Mouse (Mus musculus): ENCODE measurements around the gene Ptprm. TPM values are rescaled to one million over a fixed set of nuclear protein-coding genes. Genes with fewer than 3 reads are reported as not detected.

The Ptprm gene
- polyA plus RNA-seq, 1 experiment from 2014 or later = 17.6 TPM

GRCm38 (mm10) chr17:67133440-67134103, 220.7 kb downstream of the Ptprm start:
- no peak overlapping the region for H3K4me3 ChIP-seq (replicated peaks)
- no peak overlapping the region for H3K27ac ChIP-seq (replicated peaks)
- no peaks in the 10 kb centered on the region for H3K36me3 ChIP-seq
- no peaks in the 10 kb centered on the region for H3K27me3 ChIP-seq
- 23% methylated on average over 13 of the region's 13 CpGs for WGBS
- H3K4me2 ChIP-seq (replicated peaks) = no peak overlapping the region
- H3K9ac ChIP-seq = no peak overlapping the region
- peaks cover 10% of the 10 kb centered on the region for H3K4me1 ChIP-seq
- peak; percentile 63; the same call in 1 of the 2 replicates for ATAC-seq (ENCODE audit: insufficient number of reproducible peaks, low FRiP score, low TSS enrichment, low read depth)
- no peaks in the 10 kb centered on the region for H3K9me3 ChIP-seq (replicated peaks)

- Histone ChIP-seq H3K36me3 (no peaks in the 10 kb centered on the region), H3K9ac (no peak overlapping the region), H3K4me3 (replicated peaks) (no peak overlapping the region), H3K27ac (replicated peaks) (no peak overlapping the region), H3K4me2 (replicated peaks) (no peak overlapping the region), H3K9me3 (replicated peaks) (no peaks in the 10 kb centered on the region), H3K27me3 (no peaks in the 10 kb centered on the region), H3K4me1 (peaks cover 10% of the 10 kb centered on the region)
- ATAC-seq (ENCODE audit: insufficient number of reproducible peaks, low FRiP score, low TSS enrichment, low read depth) = no peak
- WGBS = 97% methylated on average over 4 of the region's 4 CpGs
Observed at GRCm38 (mm10) chr17:67133026-67133425, 221.2 kb downstream of the Ptprm start.

GRCm38 (mm10) chr17:67127530-67127929, 226.7 kb downstream of the Ptprm start:
- no peak overlapping the region for H3K4me3 ChIP-seq (replicated peaks)
- H3K27ac ChIP-seq (replicated peaks) = no peak overlapping the region
- H3K36me3 ChIP-seq = no peaks in the 10 kb centered on the region
- H3K9ac ChIP-seq = no peak overlapping the region
- H3K9me3 ChIP-seq (replicated peaks) = no peaks in the 10 kb centered on the region
- no peak for ATAC-seq (ENCODE audit: insufficient number of reproducible peaks, low FRiP score, low TSS enrichment, low read depth)
- no peak overlapping the region for H3K4me2 ChIP-seq (replicated peaks)
- 43% methylated on average over 7 of the region's 7 CpGs for WGBS
- H3K27me3 ChIP-seq = no peaks in the 10 kb centered on the region
- peaks cover 16% of the 10 kb centered on the region; the same call in 1 of the 2 replicates for H3K4me1 ChIP-seq

GRCm38 (mm10) chr17:67125596-67125995, 228.7 kb downstream of the Ptprm start:
- no peak overlapping the region for H3K4me3 ChIP-seq (replicated peaks)
- H3K4me1 ChIP-seq = peaks cover 16% of the 10 kb centered on the region; the same call in 1 of the 2 replicates
- ATAC-seq (ENCODE audit: insufficient number of reproducible peaks, low FRiP score, low TSS enrichment, low read depth) = no peak
- H3K27ac ChIP-seq (replicated peaks) = no peak overlapping the region
- no peaks in the 10 kb centered on the region for H3K36me3 ChIP-seq
- WGBS = 49% methylated on average over 4 of the region's 4 CpGs
- H3K9ac ChIP-seq = no peak overlapping the region
- no peaks in the 10 kb centered on the region for H3K27me3 ChIP-seq
- no peak overlapping the region for H3K4me2 ChIP-seq (replicated peaks)
- H3K9me3 ChIP-seq (replicated peaks) = no peaks in the 10 kb centered on the region

- no peak overlapping the region for H3K27ac ChIP-seq (replicated peaks)
- ATAC-seq (ENCODE audit: insufficient number of reproducible peaks, low FRiP score, low TSS enrichment, low read depth) = no peak
- H3K27me3 ChIP-seq = no peaks in the 10 kb centered on the region
- H3K36me3 ChIP-seq = no peaks in the 10 kb centered on the region
- H3K4me2 ChIP-seq (replicated peaks) = no peak overlapping the region
- H3K4me3 ChIP-seq (replicated peaks) = no peak overlapping the region
- peaks cover 16% of the 10 kb centered on the region; the same call in 1 of the 2 replicates for H3K4me1 ChIP-seq
- no peaks in the 10 kb centered on the region for H3K9me3 ChIP-seq (replicated peaks)
- 49% methylated on average over 5 of the region's 5 CpGs for WGBS
- H3K9ac ChIP-seq = no peak overlapping the region
Observed at GRCm38 (mm10) chr17:67124294-67124693, 230.0 kb downstream of the Ptprm start.

- ATAC-seq (ENCODE audit: insufficient number of reproducible peaks, low FRiP score, low TSS enrichment, low read depth) = no peak
- no peak overlapping the region for H3K4me2 ChIP-seq (replicated peaks)
- H3K4me1 ChIP-seq = peaks cover 16% of the 10 kb centered on the region; the same call in 1 of the 2 replicates
- H3K36me3 ChIP-seq = no peaks in the 10 kb centered on the region
- H3K9ac ChIP-seq = no peak overlapping the region
- 66% methylated on average over 5 of the region's 5 CpGs for WGBS
- no peaks in the 10 kb centered on the region for H3K9me3 ChIP-seq (replicated peaks)
- no peak overlapping the region for H3K4me3 ChIP-seq (replicated peaks)
- H3K27ac ChIP-seq (replicated peaks) = no peak overlapping the region
- H3K27me3 ChIP-seq = no peaks in the 10 kb centered on the region
Observed at GRCm38 (mm10) chr17:67123722-67124121, 230.5 kb downstream of the Ptprm start.

GRCm38 (mm10) chr17:67120863-67121262, 233.4 kb downstream of the Ptprm start:
- WGBS = 69% methylated on average over 5 of the region's 5 CpGs

GRCm38 (mm10) chr17:67118676-67119340, 235.4 kb downstream of the Ptprm start:
- Histone ChIP-seq H3K27me3 (no peaks in the 10 kb centered on the region), H3K27ac (replicated peaks) (no peak overlapping the region), H3K4me2 (replicated peaks) (no peak overlapping the region), H3K9me3 (replicated peaks) (no peaks in the 10 kb centered on the region), H3K36me3 (no peaks in the 10 kb centered on the region), H3K4me3 (replicated peaks) (no peak overlapping the region), H3K4me1 (peaks cover 5% of the 10 kb centered on the region; the same call in 1 of the 2 replicates), H3K9ac (no peak overlapping the region)
- 52% methylated on average over 7 of the region's 7 CpGs for WGBS
- no peak for ATAC-seq (ENCODE audit: insufficient number of reproducible peaks, low FRiP score, low TSS enrichment, low read depth)

More at GRCm38 (mm10) chr17:67120863-67121262, 233.4 kb downstream of the Ptprm start:
- Histone ChIP-seq H3K9me3 (replicated peaks) (no peaks in the 10 kb centered on the region), H3K9ac (no peak overlapping the region), H3K4me1 (no peaks in the 10 kb centered on the region), H3K4me2 (replicated peaks) (no peak overlapping the region), H3K36me3 (no peaks in the 10 kb centered on the region), H3K4me3 (replicated peaks) (no peak overlapping the region), H3K27ac (replicated peaks) (no peak overlapping the region), H3K27me3 (no peaks in the 10 kb centered on the region)
- ATAC-seq (ENCODE audit: insufficient number of reproducible peaks, low FRiP score, low TSS enrichment, low read depth) = no peak

GRCm38 (mm10) chr17:67114842-67115241, 239.4 kb downstream of the Ptprm start:
- H3K36me3 ChIP-seq = no peaks in the 10 kb centered on the region
- no peaks in the 10 kb centered on the region for H3K9me3 ChIP-seq (replicated peaks)
- H3K4me3 ChIP-seq (replicated peaks) = no peak overlapping the region
- 80% methylated on average over 2 of the region's 2 CpGs for WGBS
- ATAC-seq (ENCODE audit: insufficient number of reproducible peaks, low FRiP score, low TSS enrichment, low read depth) = no peak
- no peak overlapping the region for H3K27ac ChIP-seq (replicated peaks)
- H3K4me1 ChIP-seq = peaks cover 6% of the 10 kb centered on the region; the same call in 1 of the 2 replicates
- H3K27me3 ChIP-seq = no peaks in the 10 kb centered on the region
- H3K4me2 ChIP-seq (replicated peaks) = no peak overlapping the region
- H3K9ac ChIP-seq = no peak overlapping the region

GRCm38 (mm10) chr17:67112679-67113078, 241.6 kb downstream of the Ptprm start:
- H3K9me3 ChIP-seq (replicated peaks) = no peaks in the 10 kb centered on the region
- H3K36me3 ChIP-seq = no peaks in the 10 kb centered on the region
- H3K27ac ChIP-seq (replicated peaks) = no peak overlapping the region
- WGBS = 65% methylated on average over 3 of the region's 3 CpGs
- H3K4me3 ChIP-seq (replicated peaks) = no peak overlapping the region
- H3K4me2 ChIP-seq (replicated peaks) = no peak overlapping the region
- no peak overlapping the region for H3K9ac ChIP-seq
- ATAC-seq (ENCODE audit: insufficient number of reproducible peaks, low FRiP score, low TSS enrichment, low read depth) = no peak
- H3K27me3 ChIP-seq = no peaks in the 10 kb centered on the region
- peaks cover 6% of the 10 kb centered on the region; the same call in 1 of the 2 replicates for H3K4me1 ChIP-seq

- no peak for ATAC-seq (ENCODE audit: insufficient number of reproducible peaks, low FRiP score, low TSS enrichment, low read depth)
- H3K27ac ChIP-seq (replicated peaks) = no peak overlapping the region
- H3K36me3 ChIP-seq = no peaks in the 10 kb centered on the region
- no peak overlapping the region for H3K4me3 ChIP-seq (replicated peaks)
- no peak overlapping the region for H3K4me2 ChIP-seq (replicated peaks)
- 80% methylated on average over 2 of the region's 2 CpGs for WGBS
- no peak overlapping the region for H3K9ac ChIP-seq
- H3K27me3 ChIP-seq = no peaks in the 10 kb centered on the region
- no peaks in the 10 kb centered on the region for H3K4me1 ChIP-seq
- H3K9me3 ChIP-seq (replicated peaks) = no peaks in the 10 kb centered on the region
Observed at GRCm38 (mm10) chr17:67106176-67106575, 248.1 kb downstream of the Ptprm start.
